Mouse (Mus musculus) B cell, adult (primary cell): ENCODE results near the gene Vmn1r48. TPM values are rescaled to one million over a fixed set of nuclear protein-coding genes. Genes with fewer than 3 reads are reported as not detected.

ENCODE experiments used
- total RNA-seq: library from RNA; stranded (reverse); gene quantifications from 4 replicates; pipeline ENCODE4 v1.2.4, GENCODE M21; 2023; ENCODE audit not compliant: inconsistent age

The Vmn1r48 gene
- not detected in 4 replicates for total RNA-seq

GRCm38 (mm10) chr6:90036741-90037140 lies at the start of gene Vmn1r48:
Vmn1r48 (minus strand) TSS chr6:90036841.

GRCm38 (mm10) chr6:90078406-90078805 lies 41.8 kb upstream of the Vmn1r48 start, which contains the start of gene Vmn1r49:
Vmn1r49 (minus strand) TSS chr6:90078506.

GRCm38 (mm10) chr6:90015847-90016246 lies 20.8 kb downstream of the Vmn1r48 start, which contains the start of gene Vmn1r47:
Vmn1r47 (plus strand) TSS chr6:90016147.

Other genes starting within 250 kb of the Vmn1r48 start
- gene Vmn1r42, start 160.4 kb downstream of the Vmn1r48 start, total RNA-seq, result not detected in 4 replicates
- not detected in 4 replicates for gene Vmn1r43, start 160.4 kb downstream of the Vmn1r48 start, total RNA-seq
- not detected in 4 replicates for gene Vmn1r44, start 153.2 kb downstream of the Vmn1r48 start, total RNA-seq
- not detected in 4 replicates for gene Vmn1r45, start 96.2 kb downstream of the Vmn1r48 start, total RNA-seq
- gene Vmn1r46, start 67.5 kb downstream of the Vmn1r48 start, total RNA-seq, result not detected in 4 replicates
- gene Vmn1r47, start 20.7 kb downstream of the Vmn1r48 start, total RNA-seq, result not detected in 4 replicates
- not detected in 4 replicates for gene Vmn1r49, start 41.7 kb upstream of the Vmn1r48 start, total RNA-seq
- gene Vmn1r50, start 64.6 kb upstream of the Vmn1r48 start, total RNA-seq, result not detected in 4 replicates
- gene Vmn1r51, start 85.8 kb upstream of the Vmn1r48 start, total RNA-seq, result not detected in 4 replicates
- gene Vmn1r52, start 138.0 kb upstream of the Vmn1r48 start, total RNA-seq, result not detected in 4 replicates
- gene V1ra8, start 166.0 kb upstream of the Vmn1r48 start, total RNA-seq, result not detected in 4 replicates
- gene Vmn1r53, start 187.6 kb upstream of the Vmn1r48 start, total RNA-seq, result not detected in 4 replicates
- gene Vmn1r54, start 209.5 kb upstream of the Vmn1r48 start, total RNA-seq, result not detected in 4 replicates